Mouse (Mus musculus): ENCODE measurements at regions not wholly inside any gene's neighbourhood (a gene's known extent, or its start where the extent isn't known, plus 50 kb on each side); places are given as distances from the start of the nearest gene placed in this dataset.

GRCm38 (mm10) chr2:166448724-166449123 is 264.9 kb downstream of the Prex1 start:
- TF ChIP-seq CTCF (IDR thresholded peaks at IDR 0.05; ENCODE audit: insufficient read depth, low read depth, low read length) (no peak), POLR2A (IDR thresholded peaks at IDR 0.05; ENCODE audit: insufficient read depth, low read depth, low read length) (no peak)
